Mouse (Mus musculus) embryonic facial prominence, embryonic 14.5 days (tissue): ENCODE data around the gene Atp12a. TPM values are rescaled to one million over a fixed set of nuclear protein-coding genes. Genes with fewer than 3 reads are reported as not detected.

Experiments used
- ATAC-seq: fragments of 200-750 bp; cut with Nextera tagmentation; 2 replicates; pipeline ENCODE4 v1.8.0; 2017; ENCODE audit warnings: low read depth, moderate number of reproducible peaks, moderate TSS enrichment
- DNase-seq: peaks from one replicate; pipeline ENCODE4 v3.0.0-alpha.2; 2015; ENCODE audit warnings: low spot score
- H3K27ac ChIP-seq: fragments of 300-500 bp; sonication (generic); replicated peaks from 2 replicates; pipeline ENCODE4 v1.5.1; 2014; ENCODE audit warnings: low read depth, mild to moderate bottlenecking, low read length, moderate library complexity
- H3K27me3 ChIP-seq: fragments of 300-500 bp; sonication (generic); replicated peaks from 2 replicates; pipeline ENCODE4 v1.6.1; 2014; ENCODE audit warnings: low read length; ENCODE audit not compliant: control insufficient read depth, insufficient read depth
- H3K36me3 ChIP-seq: fragments of 300-500 bp; sonication (generic); 2 replicates; pipeline ENCODE4 v1.6.1; 2014; ENCODE audit warnings: low read length, mixed read lengths; ENCODE audit not compliant: control insufficient read depth, insufficient read depth
- H3K4me1 ChIP-seq: fragments of 300-500 bp; sonication (generic); 2 replicates; pipeline ENCODE4 v1.6.1; 2014; ENCODE audit warnings: antibody characterized with exemption, low read length; ENCODE audit not compliant: control insufficient read depth, insufficient read depth
- H3K4me2 ChIP-seq: fragments of 300-500 bp; sonication (generic); 2 replicates; pipeline ENCODE4 v1.6.1; 2014; ENCODE audit warnings: low read depth, mild to moderate bottlenecking, low read length, moderate library complexity, mixed read lengths
- H3K4me3 ChIP-seq: fragments of 300-500 bp; sonication (generic); 2 replicates; pipeline ENCODE4 v1.5.1; 2014; ENCODE audit warnings: low read depth, mild to moderate bottlenecking, low read length
- H3K9ac ChIP-seq: fragments of 300-500 bp; sonication (generic); 2 replicates; pipeline ENCODE4 v1.6.1; 2014; ENCODE audit warnings: low read depth, mild to moderate bottlenecking, low read length, moderate library complexity, mixed read lengths
- H3K9me3 ChIP-seq: fragments of 300-500 bp; sonication (generic); 2 replicates; pipeline ENCODE4 v1.6.1; 2016; ENCODE audit warnings: low read length; ENCODE audit not compliant: control insufficient read depth
- WGBS: fragments of 180-500 bp; shearing (Covaris S2); extraction: QIAGEN DNeasy Blood & Tissue Kit; methylation state at CpG from one replicate; pipeline ENCODE4 v1.1.7; 2014; 5-methylcytosine and 5-hydroxymethylcytosine counted together
- polyA plus RNA-seq: library from polyadenylated mRNA; unstranded; fragments of >200 nt; fragmentation: Nextera tagmentation; extraction: Ambion mirVana; gene quantifications from 2 replicates; pipeline ENCODE4 v1.2.1, GENCODE M21; 2014

Gene Atp12a
- polyA plus RNA-seq, 1 experiment from 2014 or later: 0.28 TPM

GRCm38 (mm10) chr14:56337696-56338095, 27.2 kb upstream of the Atp12a start:
- H3K4me1 ChIP-seq: no peaks in the 10 kb centered on the region
- DNase-seq: no peak
- H3K4me3 ChIP-seq: no peak overlapping the region
- no peaks in the 10 kb centered on the region for H3K36me3 ChIP-seq
- H3K27me3 ChIP-seq: no peaks in the 10 kb centered on the region
- ATAC-seq: no peak
- 78% methylated on average over 2 of the region's 2 CpGs for WGBS
- no peak overlapping the region for H3K27ac ChIP-seq
- no peak overlapping the region for H3K9ac ChIP-seq
- H3K4me2 ChIP-seq: no peak overlapping the region
- no peaks in the 10 kb centered on the region for H3K9me3 ChIP-seq

DNA sequence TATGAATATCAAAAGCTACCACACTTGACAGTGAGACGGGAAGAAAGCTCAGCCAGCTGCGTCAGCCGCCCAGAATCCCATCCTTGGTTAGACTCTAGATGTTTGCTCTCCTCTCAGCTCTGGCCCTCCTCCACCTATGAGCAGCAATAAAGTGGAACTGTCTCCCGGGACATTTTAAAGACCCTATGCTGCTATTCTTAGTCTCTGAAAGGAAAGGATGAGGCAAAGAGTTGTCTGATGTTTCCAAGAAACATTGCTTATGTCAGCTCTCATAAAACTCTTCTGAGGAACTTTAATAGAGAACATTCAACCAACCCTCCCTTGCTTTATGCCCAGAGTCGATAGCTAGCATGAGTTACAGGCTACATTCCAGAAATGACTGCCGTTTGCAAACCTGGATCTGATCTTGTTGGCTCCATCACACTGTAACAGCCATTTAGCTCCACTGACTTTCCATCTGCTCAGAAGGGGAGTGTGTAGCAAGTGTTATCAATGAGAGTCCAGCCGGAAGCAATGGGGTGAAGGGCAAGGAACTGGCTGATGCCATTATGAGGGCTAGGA, 25.9 kb upstream of the Atp12a start:
- ATAC-seq: no peak
- no peaks in the 10 kb centered on the region for H3K36me3 ChIP-seq
- H3K4me3 ChIP-seq: no peak overlapping the region
- H3K27me3 ChIP-seq: no peaks in the 10 kb centered on the region
- peak; percentile 61 for DNase-seq
- H3K4me2 ChIP-seq: no peak overlapping the region
- no peak overlapping the region for H3K9ac ChIP-seq
- no peak overlapping the region for H3K27ac ChIP-seq
- no peaks in the 10 kb centered on the region for H3K4me1 ChIP-seq
- WGBS: 69% methylated on average over 7 of the region's 7 CpGs
- H3K9me3 ChIP-seq: no peaks in the 10 kb centered on the region

- ATAC-seq (no peak), DNase-seq (no peak)
- WGBS: 57% methylated on average over 3 of the region's 3 CpGs
Measured at GRCm38 (mm10) chr14:56348704-56349103, 16.2 kb upstream of the Atp12a start.

DNA sequence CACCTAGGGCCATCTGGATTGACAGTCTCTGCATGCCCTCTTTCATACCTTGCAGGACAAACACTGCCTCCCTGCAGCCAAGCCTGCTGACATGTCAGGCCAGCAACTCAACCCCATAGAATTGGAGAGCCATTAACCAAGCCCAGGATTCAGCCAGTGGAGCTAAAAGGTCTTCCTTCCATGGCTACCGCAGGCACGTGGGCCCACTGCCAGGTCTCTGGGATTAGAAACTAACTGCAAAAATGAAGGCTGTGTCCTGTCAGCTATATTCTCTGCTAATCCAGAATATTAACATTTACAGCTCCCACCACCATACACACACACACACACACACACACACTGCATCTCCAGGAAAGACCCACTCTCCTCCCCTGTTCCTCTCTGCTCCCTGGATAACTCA, 15.3 kb upstream of the Atp12a start:
- Histone ChIP-seq H3K4me1 (no peaks in the 10 kb centered on the region), H3K9me3 (no peaks in the 10 kb centered on the region), H3K27me3 (no peaks in the 10 kb centered on the region), H3K36me3 (no peaks in the 10 kb centered on the region), H3K9ac (no peak overlapping the region), H3K27ac (no peak overlapping the region), H3K4me3 (no peak overlapping the region), H3K4me2 (no peak overlapping the region)
- ATAC-seq: no peak
- 87% methylated on average over 2 of the region's 2 CpGs for whole genome bisulfite sequencing
- no peak for DNase-seq

More at GRCm38 (mm10) chr14:56348704-56349103, 16.2 kb upstream of the Atp12a start:
- Histone ChIP-seq H3K9me3 (no peaks in the 10 kb centered on the region), H3K4me2 (no peak overlapping the region), H3K4me3 (no peak overlapping the region), H3K27ac (no peak overlapping the region), H3K36me3 (no peaks in the 10 kb centered on the region), H3K27me3 (no peaks in the 10 kb centered on the region), H3K9ac (no peak overlapping the region), H3K4me1 (no peaks in the 10 kb centered on the region)

DNA sequence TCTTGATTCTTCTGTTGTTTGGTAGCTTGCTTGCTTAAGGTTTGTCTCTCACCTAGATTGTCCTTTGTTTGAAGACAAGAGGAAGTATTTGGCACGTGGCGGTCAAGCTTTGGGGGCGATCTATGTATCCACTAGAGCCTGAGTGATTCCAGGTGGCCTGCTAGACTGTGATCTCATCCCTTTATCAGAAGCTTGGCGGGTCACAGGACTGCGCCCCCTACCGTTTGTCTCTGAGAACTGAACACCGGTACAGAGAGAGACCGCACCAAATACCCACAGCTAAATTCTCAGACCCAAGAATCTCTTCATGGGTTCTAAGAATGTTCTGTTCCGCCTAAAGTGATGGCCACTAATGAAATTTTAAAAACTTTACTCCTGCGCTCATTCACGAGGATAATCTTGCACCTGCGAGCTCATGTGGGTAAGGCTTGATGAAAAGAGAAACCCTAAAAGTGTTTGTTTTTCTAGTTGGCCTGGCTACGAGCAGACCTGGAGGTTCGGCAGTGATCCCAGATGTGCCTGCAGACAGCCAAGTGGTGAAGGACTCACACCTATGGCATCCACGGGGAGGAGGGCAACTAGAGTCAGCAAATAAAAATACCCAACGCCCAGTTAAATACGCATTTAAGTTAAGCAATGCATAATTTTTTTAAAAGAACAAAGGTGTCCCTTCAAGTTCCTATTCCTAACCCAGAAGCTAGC, 12.8 kb upstream of the Atp12a start:
- no peaks in the 10 kb centered on the region; the same call in 1 of the 2 replicates for H3K4me1 ChIP-seq
- no peaks in the 10 kb centered on the region for H3K27me3 ChIP-seq
- peak; percentile 36 for DNase-seq
- H3K9ac ChIP-seq: no peak overlapping the region
- H3K9me3 ChIP-seq: no peaks in the 10 kb centered on the region
- H3K36me3 ChIP-seq: no peaks in the 10 kb centered on the region
- 30% methylated on average over 17 of the region's 17 CpGs for WGBS
- H3K27ac ChIP-seq: no peak overlapping the region
- H3K4me2 ChIP-seq: no peak overlapping the region
- ATAC-seq: peak; percentile 50; the same call in 1 of the 2 replicates
- H3K4me3 ChIP-seq: no peak overlapping the region

DNA sequence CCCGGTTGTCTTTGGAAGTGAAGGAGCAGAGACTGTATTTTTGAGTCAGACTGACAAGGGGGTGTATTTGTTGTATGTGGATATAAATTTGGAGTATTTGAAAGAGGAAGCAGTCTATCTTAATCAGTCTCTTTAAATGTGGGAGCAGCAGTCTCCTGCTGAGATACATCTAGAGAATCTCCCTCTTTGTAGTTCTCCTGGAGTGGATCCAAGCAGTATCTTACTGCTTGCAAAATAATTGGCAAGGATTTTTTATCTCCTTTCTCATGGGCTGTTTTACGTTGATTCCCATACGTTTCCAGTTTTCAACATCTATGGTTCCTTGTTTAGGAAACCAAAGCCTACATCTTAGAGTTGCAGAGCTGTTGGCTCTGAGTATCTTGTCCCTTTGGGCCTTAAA, 10.1 kb upstream of the Atp12a start:
- Histone ChIP-seq H3K27ac (no peak overlapping the region), H3K4me1 (no peaks in the 10 kb centered on the region; the same call in 1 of the 2 replicates), H3K4me2 (no peak overlapping the region), H3K9me3 (no peaks in the 10 kb centered on the region), H3K27me3 (no peaks in the 10 kb centered on the region), H3K4me3 (no peak overlapping the region), H3K9ac (no peak overlapping the region), H3K36me3 (no peaks in the 10 kb centered on the region)
- ATAC-seq: no peak
- no peak for DNase-seq
- 61% methylated on average over 3 of the region's 3 CpGs for WGBS

DNA sequence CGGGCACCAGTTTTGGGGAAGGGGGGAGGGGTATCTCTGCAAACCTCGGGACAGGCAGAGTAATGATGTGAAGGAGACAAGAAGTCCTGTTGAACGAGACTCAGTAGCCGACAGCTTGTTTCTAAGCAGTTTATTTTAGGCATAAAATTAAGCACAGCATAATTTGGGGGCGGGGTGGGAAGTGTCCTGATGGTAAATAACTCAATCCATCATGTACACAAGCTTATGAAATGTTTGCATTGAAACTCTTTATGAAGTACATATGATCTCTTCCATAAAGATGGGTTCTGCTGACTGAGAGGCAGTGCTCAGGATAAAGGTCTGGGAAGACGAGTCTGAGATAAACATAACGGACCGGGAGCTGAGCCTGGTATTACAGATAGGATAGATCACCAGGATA, 9.5 kb upstream of the Atp12a start:
- Histone ChIP-seq H3K36me3 (no peaks in the 10 kb centered on the region), H3K4me2 (no peak overlapping the region), H3K4me3 (no peak overlapping the region), H3K27me3 (no peaks in the 10 kb centered on the region), H3K4me1 (no peaks in the 10 kb centered on the region; the same call in 1 of the 2 replicates), H3K27ac (no peak overlapping the region), H3K9me3 (no peaks in the 10 kb centered on the region), H3K9ac (no peak overlapping the region)
- 70% methylated on average over 8 of the region's 8 CpGs for WGBS
- no peak for DNase-seq
- no peak for ATAC-seq

- Histone ChIP-seq H3K4me2 (no peak overlapping the region), H3K9ac (no peak overlapping the region), H3K36me3 (no peaks in the 10 kb centered on the region), H3K4me3 (no peak overlapping the region), H3K27ac (no peak overlapping the region), H3K4me1 (no peaks in the 10 kb centered on the region; the same call in 1 of the 2 replicates), H3K27me3 (no peaks in the 10 kb centered on the region), H3K9me3 (no peaks in the 10 kb centered on the region)
- ATAC-seq (no peak), DNase-seq (no peak)
- 85% methylated on average over 6 of the region's 6 CpGs for WGBS
Measured at GRCm38 (mm10) chr14:56356196-56356595, 8.7 kb upstream of the Atp12a start.

GRCm38 (mm10) chr14:56358422-56358821, 6.4 kb upstream of the Atp12a start:
- Histone ChIP-seq H3K27me3 (peaks cover 5% of the 10 kb centered on the region), H3K4me1 (no peaks in the 10 kb centered on the region; the same call in 1 of the 2 replicates), H3K4me2 (no peak overlapping the region), H3K27ac (no peak overlapping the region), H3K9ac (no peak overlapping the region), H3K4me3 (no peak overlapping the region), H3K36me3 (no peaks in the 10 kb centered on the region), H3K9me3 (no peaks in the 10 kb centered on the region)
- ATAC-seq: no peak
- 73% methylated on average over 7 of the region's 7 CpGs for whole genome bisulfite sequencing
- DNase-seq: no peak
